Comparison of ENCODE assay signal across 8 mouse cellular contexts in the genomic region with DNA sequence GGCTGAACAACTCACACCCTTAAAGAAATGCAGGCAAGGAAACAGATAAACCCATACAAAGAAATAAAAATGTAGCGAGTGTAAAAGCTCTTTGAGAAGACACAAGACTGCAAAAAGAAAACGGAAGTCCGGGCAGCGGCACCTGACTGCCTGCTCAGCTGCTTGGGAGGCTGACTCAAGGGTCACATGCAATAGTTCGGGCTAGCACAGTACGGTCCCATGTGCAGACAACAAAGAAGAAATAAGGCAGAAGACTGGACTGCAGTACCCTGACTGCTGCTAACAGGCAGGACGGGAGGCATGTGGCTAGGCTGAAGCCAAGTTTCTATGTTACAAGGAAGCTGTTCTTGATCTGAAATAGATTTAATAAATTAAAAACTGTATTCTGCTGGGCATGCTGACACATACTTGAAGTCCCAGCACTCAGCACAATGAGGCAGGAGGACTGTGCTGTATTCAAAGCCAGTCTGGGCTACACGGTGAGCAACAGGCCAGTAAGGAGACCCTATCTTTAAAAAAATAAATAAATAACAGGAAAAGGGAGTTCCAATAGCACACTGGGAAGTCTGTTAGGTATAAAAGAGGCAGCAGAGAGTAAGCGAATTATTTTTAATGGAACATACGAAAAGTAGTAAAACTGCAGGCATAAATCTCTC. TPM values are rescaled to one million over a fixed set of nuclear protein-coding genes. Genes with fewer than 3 reads are reported as not detected.
DNase-seq lines count a peak whose midpoint lies in the region; ATAC-seq lines count a peak whose summit lies in the region.

No protein-coding gene starts in this region.

- H3K9ac ChIP-seq in hindbrain, embryonic 14.5 days = no peak overlapping the region; the same call in 1 of the 2 replicates
- no peak overlapping the region for H3K9ac ChIP-seq in hindbrain, embryonic 12.5 days
- no peak overlapping the region for H3K9ac ChIP-seq in lung, embryonic 16.5 days (ENCODE audit: low read length)
- peak overlapping the region; percentile 56; the same call in 1 of the 2 replicates for H3K9ac ChIP-seq in stomach, embryonic 16.5 days (ENCODE audit: low read length)

- H3K4me2 ChIP-seq in hindbrain, embryonic 14.5 days (replicated peaks) = 0 out of 2 replicates have a peak overlapping the region, but pooled peaks have one; percentile 7
- no peak overlapping the region for H3K4me2 ChIP-seq in hindbrain, embryonic 12.5 days (replicated peaks)
- H3K4me2 ChIP-seq in lung, embryonic 16.5 days (ENCODE audit: low read depth, low read length) = peak overlapping the region; percentile 36
- H3K4me2 ChIP-seq in stomach, embryonic 16.5 days (ENCODE audit: low read depth, low read length) = peak overlapping the region; percentile 43

- 59% methylated on average over 10 of the region's 10 CpGs for WGBS in hindbrain, embryonic 14.5 days
- 63% methylated on average over 10 of the region's 10 CpGs for WGBS in hindbrain, embryonic 12.5 days
- 35% methylated on average over 10 of the region's 10 CpGs for WGBS in lung, embryonic 16.5 days
- WGBS in stomach, embryonic 16.5 days = 43% methylated on average over 10 of the region's 10 CpGs

- no peak for ATAC-seq in hindbrain, embryonic 14.5 days (ENCODE audit: low FRiP score)
- ATAC-seq in hindbrain, embryonic 12.5 days (ENCODE audit: low FRiP score) = no peak
- ATAC-seq in lung, embryonic 16.5 days (ENCODE audit: low read depth) = peak; percentile 74
- ATAC-seq in stomach, embryonic 16.5 days (ENCODE audit: insufficient read depth, low FRiP score) = peak; percentile 62; the same call in 1 of the 2 replicates

- no peak overlapping the region for H3K27ac ChIP-seq in hindbrain, embryonic 14.5 days
- no peak overlapping the region for H3K27ac ChIP-seq in hindbrain, embryonic 12.5 days
- no peak overlapping the region; the same call in 1 of the 2 replicates for H3K27ac ChIP-seq in lung, embryonic 16.5 days (ENCODE audit: low read length)
- H3K27ac ChIP-seq in stomach, embryonic 16.5 days (ENCODE audit: low read length) = peak overlapping the region; percentile 16; the same call in 1 of the 2 replicates

- H3K9me3 ChIP-seq in hindbrain, embryonic 14.5 days (ENCODE audit: control insufficient read depth, low read length) = no peaks in the 10 kb centered on the region
- no peaks in the 10 kb centered on the region for H3K9me3 ChIP-seq in hindbrain, embryonic 12.5 days (replicated peaks)
- H3K9me3 ChIP-seq in lung, embryonic 16.5 days (ENCODE audit: control insufficient read depth, low read length) = no peaks in the 10 kb centered on the region
- H3K9me3 ChIP-seq in stomach, embryonic 16.5 days (replicated peaks; ENCODE audit: control insufficient read depth, low read length) = no peaks in the 10 kb centered on the region

- H3K4me1 ChIP-seq in hindbrain, embryonic 14.5 days (replicated peaks; ENCODE audit: control insufficient read depth, insufficient read depth, low read length) = peaks cover 11% of the 10 kb centered on the region; the same call in 1 of the 2 replicates
- H3K4me1 ChIP-seq in hindbrain, embryonic 12.5 days = peaks cover 19% of the 10 kb centered on the region
- H3K4me1 ChIP-seq in lung, embryonic 16.5 days (replicated peaks; ENCODE audit: control insufficient read depth, insufficient read depth, low read length) = peaks cover 9% of the 10 kb centered on the region; the same call in 1 of the 2 replicates
- 0 out of 2 replicates have a peak, but pooled peaks cover 3% of the 10 kb centered on the region for H3K4me1 ChIP-seq in stomach, embryonic 16.5 days (ENCODE audit: control insufficient read depth, insufficient read depth, low read length)

- H3K4me3 ChIP-seq in hindbrain, embryonic 14.5 days (replicated peaks; ENCODE audit: low read length) = no peak overlapping the region
- no peak overlapping the region for H3K4me3 ChIP-seq in hindbrain, embryonic 12.5 days
- H3K4me3 ChIP-seq in lung, embryonic 16.5 days (ENCODE audit: low read length) = peak overlapping the region; percentile 17; the same call in 1 of the 2 replicates
- H3K4me3 ChIP-seq in stomach, embryonic 16.5 days (replicated peaks; ENCODE audit: low read length) = no peak overlapping the region

- no peaks in the 10 kb centered on the region for H3K27me3 ChIP-seq in hindbrain, embryonic 14.5 days (ENCODE audit: control insufficient read depth, insufficient read depth, low read length)
- H3K27me3 ChIP-seq in hindbrain, embryonic 12.5 days = no peaks in the 10 kb centered on the region
- H3K27me3 ChIP-seq in lung, embryonic 16.5 days (ENCODE audit: control insufficient read depth, insufficient read depth, low read depth, low read length) = no peaks in the 10 kb centered on the region
- no peaks in the 10 kb centered on the region for H3K27me3 ChIP-seq in stomach, embryonic 16.5 days (ENCODE audit: control insufficient read depth, insufficient read depth, low read length)

- DNase-seq in hindbrain, embryonic 14.5 days (ENCODE audit: low spot score) = no peak
- DNase-seq in adrenal gland, adult 8-10 months = peak; percentile 56
- DNase-seq in heart, adult 11 months = peak; percentile 98
- DNase-seq in kidney, adult 8-10 months = peak; percentile 27 to 47
- no peak for DNase-seq in cerebellum, adult 18-20 months

- no peaks in the 10 kb centered on the region for H3K36me3 ChIP-seq in hindbrain, embryonic 14.5 days (replicated peaks; ENCODE audit: control insufficient read depth, insufficient read depth)
- no peaks in the 10 kb centered on the region for H3K36me3 ChIP-seq in hindbrain, embryonic 12.5 days
- no peaks in the 10 kb centered on the region for H3K36me3 ChIP-seq in lung, embryonic 16.5 days (ENCODE audit: control insufficient read depth, insufficient read depth, low read length)
- H3K36me3 ChIP-seq in stomach, embryonic 16.5 days (ENCODE audit: control insufficient read depth, insufficient read depth, low read length) = no peaks in the 10 kb centered on the region

RNA-seq across cellular contexts. Expression of a gene that starts 7.1 kb away (rescaled TPM):
- polyA plus RNA-seq in hindbrain, embryonic 14.5 days (2014; fragmentation: Nextera tagmentation; extraction: Ambion mirVana) = 29.0 and 35.0 TPM in 2 replicates
- 41.4 and 46.7 TPM in 2 replicates for polyA plus RNA-seq in hindbrain, embryonic 12.5 days (2016; fragmentation: Nextera tagmentation; extraction: Ambion mirVana)
- total RNA-seq in adrenal gland, adult 8-10 months (2022) = 10 to 100 TPM; 57.5 to 93.6 (median 80.2) TPM
- polyA plus RNA-seq in lung, embryonic 16.5 days (2015; fragmentation: Nextera tagmentation; extraction: Ambion mirVana) = 68.4 and 74.5 TPM in 2 replicates
- polyA plus RNA-seq in stomach, embryonic 16.5 days (2015; fragmentation: Nextera tagmentation; extraction: Ambion mirVana) = 58.2 and 58.7 TPM in 2 replicates

Comparison
In these comparisons a context has a peak if more than half of its experiments do, and no peak if none do; other contexts are left out.
1. ATAC-seq: peak in lung, embryonic 16.5 days (single experiment) and stomach, embryonic 16.5 days (single experiment); none in hindbrain, embryonic 14.5 days (single experiment) and hindbrain, embryonic 12.5 days (single experiment).
2. DNase-seq: peak in adrenal gland, adult 8-10 months (single experiment), heart, adult 11 months (single experiment) and kidney, adult 8-10 months (2 of 2); none in hindbrain, embryonic 14.5 days (single experiment) and cerebellum, adult 18-20 months (0 of 2).